Mouse (Mus musculus) cortical plate, adult 2 months (tissue): ENCODE measurements around the gene Disc1.

Experiments used
- CTCF ChIP-seq: fragments of 200-500 bp; IDR thresholded peaks from 2 replicates; pipeline ENCODE4 v1.5.1; 2011; ENCODE audit warnings: mild to moderate bottlenecking, control low read depth, low read length; ENCODE audit not compliant: insufficient read depth; ENCODE audit errors: extremely low read depth
- POLR2A ChIP-seq: fragments of 200-500 bp; IDR thresholded peaks from 2 replicates; pipeline ENCODE4 v1.6.1; 2011; ENCODE audit warnings: mild to moderate bottlenecking, low read length, control low read depth; ENCODE audit not compliant: insufficient read depth; ENCODE audit errors: extremely low read depth

GRCm38 (mm10) chr8:125166545-125166944 is 112.5 kb downstream of the Disc1 start:
- TF ChIP-seq CTCF (no peak), POLR2A (no peak)
